Mouse (Mus musculus) embryonic fibroblast, embryonic 13.5 days (primary cell): Measurements from ENCODE around the gene Mrpl20.

Experiments used
- CTCF ChIP-seq: IDR thresholded peaks from 2 replicates; pipeline ENCODE4 v1.5.1; 2011; ENCODE audit warnings: mild to moderate bottlenecking, control low read depth, low read length, moderate library complexity, borderline replicate concordance; ENCODE audit not compliant: insufficient read depth
- POLR2A ChIP-seq: IDR thresholded peaks from 2 replicates; pipeline ENCODE4 v1.6.1; 2011; ENCODE audit warnings: low read depth, mild to moderate bottlenecking, control low read depth, low read length, moderate library complexity

DNA sequence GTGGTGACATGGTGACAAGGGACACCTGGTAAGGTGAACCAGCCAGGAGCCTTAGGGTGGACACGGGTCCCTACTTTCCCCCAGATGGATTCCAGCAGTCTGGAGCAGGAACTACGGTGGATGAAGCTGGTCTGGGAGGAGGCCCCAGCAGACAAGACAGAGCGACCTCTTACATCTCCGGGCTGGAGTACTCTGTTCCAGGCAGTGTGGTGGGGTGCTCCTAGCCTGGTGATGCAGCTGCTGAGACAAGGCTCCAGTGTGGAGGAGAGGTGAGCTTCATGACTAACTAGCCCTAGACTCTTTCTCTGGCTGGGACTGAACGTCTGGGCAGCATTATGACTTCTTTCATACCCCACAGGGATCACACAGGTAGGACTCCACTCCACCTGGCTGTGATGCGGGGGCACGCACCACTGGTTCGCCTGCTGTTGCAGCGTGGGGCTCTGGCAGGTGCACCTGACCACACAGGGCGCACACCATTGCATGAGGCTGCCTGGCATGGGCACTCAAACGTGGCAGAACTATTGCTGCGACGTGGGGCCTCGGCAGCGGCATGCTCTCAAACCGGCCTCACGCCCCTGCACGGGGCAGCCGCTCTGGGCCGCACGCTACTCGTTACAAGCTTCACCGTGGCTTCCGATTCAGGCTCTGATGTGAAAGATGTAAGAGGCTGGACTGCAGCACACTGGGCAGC lies 11.3 kb upstream of the Mrpl20 start:
- TF ChIP-seq POLR2A (no peak), CTCF (no peak)
